Mouse (Mus musculus): Measurements from ENCODE around the gene Pds5b.

- TF ChIP-seq CTCF (conservative IDR thresholded peaks at IDR 0.05; ENCODE audit: low read length) (no peak), POU5F1 (IDR thresholded peaks at IDR 0.05; ENCODE audit: borderline replicate concordance, low read length) (no peak)
Measured at GRCm38 (mm10) chr5:150772403-150772802, 98.9 kb downstream of the Pds5b start.
